Mouse (Mus musculus) cerebellum, postnatal 4 days (tissue): ENCODE measurements around the gene Hscb.
"Not testable (repeated sequence)": the region's sequence is repeated elsewhere in the genome, so short reads cannot be mapped to it uniquely, and the experiment has no call there.

ENCODE experiments used
- DNase-seq, 2 experiments: peaks; one replicate each; pipeline ENCODE4 v3.0.0; 2022; ENCODE audit warnings: low spot score in 2 of 2, mixed read lengths in 1 of 2

The Hscb gene

DNA sequence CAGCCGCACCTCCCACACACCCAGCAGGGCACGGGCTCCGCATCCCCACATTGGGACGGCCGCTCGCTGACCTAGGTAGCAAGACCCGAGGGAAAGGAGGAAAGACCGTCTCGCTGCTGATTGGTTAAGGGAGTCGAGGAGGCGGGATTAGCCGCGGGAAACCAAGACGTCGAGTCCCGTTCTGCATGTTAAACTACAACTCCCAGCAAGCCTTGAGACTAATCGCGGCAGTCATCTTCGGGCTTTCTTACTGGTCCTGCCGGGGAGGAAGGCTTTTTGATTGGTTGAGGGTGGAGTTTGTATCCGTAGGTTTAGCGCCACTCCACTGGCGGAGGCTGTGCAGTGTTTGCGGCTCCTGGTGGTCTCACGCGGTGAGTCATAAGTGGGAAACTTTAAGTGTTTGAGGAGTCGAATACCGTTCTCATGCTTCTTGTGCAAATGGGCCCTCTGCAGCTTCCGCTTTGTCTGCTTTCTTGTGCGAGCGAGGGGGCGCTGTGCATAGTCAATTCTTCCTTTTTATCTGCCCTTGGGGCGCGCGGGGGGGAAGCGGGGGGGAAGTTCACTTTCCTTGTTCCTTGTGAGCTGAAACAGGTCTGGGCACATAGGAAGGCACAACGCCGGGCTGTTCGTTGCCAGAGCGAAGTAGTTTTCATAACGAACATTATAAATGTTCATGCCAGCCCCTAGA, at the start of gene Hscb, which contains the start of gene Chek2:
Hscb (minus strand) TSS at position 100 of the 688 bp plus-strand sequence.
Chek2 (plus strand) TSS at position 302 of the 688 bp plus-strand sequence.
- peak; percentile 92 to 97 for DNase-seq

DNA sequence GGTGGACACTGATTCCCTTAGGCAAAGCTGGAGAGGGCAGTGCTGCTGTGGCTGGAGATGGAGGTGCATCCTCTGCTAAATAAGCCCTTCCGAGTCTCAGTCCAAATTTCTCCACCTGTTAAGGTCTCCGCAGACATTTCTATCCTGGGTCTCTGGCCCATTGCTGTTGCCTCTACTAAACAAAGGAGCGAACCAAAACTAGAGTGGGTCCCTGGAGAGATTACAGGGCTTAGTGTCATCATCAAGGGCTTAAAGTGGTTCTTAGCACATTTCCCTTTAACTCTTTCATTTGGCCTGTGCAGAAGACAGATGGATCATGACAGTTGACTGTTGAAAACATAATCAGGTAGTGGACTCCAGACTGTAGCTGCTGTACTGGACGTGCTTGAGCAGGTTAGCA, 49.0 kb upstream of the Hscb start:
- DNase-seq = no peak

DNA sequence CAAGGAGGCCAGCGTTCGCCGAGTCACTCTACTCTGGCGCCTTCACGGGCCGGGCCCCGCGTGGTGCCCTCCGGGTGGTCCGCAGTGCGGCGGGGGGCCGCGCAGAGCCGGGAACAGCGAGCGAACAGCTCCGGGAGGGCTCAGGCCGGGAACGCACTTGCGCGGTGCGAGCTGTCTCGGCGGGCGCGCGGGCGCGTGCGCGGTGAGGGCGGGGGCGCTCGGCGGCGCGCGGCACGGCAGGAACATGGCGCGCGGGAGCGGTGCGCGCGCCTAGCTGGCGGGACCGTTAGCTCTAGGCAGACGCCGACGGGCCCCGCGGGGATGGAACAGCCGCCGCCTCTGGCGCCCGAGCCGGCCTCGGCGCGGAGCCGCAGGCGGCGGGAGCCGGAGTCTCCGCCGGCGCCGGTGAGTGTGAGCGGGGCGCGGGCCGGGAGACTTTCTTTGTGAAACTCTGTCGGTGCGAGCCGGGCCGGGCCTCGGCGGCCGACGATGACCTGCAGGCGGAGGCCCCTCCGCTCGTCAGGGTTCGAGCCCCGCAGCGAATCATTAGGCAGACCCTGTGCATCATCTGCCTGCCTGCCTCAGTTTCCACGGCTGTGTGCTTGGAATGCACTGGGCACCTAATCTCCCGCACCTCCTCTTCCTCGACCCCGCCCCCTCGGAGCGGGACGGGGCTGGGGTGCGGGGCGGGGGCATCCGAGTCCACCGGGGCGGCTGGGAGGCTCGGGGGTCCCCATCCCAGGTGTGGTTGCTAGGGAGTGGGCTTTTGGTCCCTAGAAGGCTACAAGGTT, 40.2 kb upstream of the Hscb start, which contains the start of gene Ttc28:
Ttc28 (plus strand) TSS at position 220 of the 791 bp plus-strand sequence.
- peak; percentile 79 to 91 for DNase-seq

DNA sequence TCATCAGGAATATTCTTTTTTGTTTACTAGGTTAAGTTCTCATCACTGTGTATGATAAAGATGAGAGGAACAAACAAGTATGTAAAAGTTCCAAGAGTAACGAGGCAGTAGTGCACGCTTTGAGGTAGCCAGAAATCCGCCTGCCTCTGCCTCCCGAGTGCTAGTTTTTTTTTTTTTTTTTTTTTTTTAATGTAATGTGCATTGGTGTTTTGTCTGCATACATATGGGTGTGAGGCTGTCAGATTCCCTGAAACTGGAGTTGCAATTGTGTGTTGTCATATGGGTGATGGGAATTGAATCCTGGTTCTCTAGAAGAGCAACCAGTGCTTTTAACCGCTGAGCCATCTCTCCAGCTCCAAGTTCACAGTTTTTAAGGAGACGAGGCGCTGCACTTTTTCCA, 39.5 kb upstream of the Hscb start:
- DNase-seq = no peak

DNA sequence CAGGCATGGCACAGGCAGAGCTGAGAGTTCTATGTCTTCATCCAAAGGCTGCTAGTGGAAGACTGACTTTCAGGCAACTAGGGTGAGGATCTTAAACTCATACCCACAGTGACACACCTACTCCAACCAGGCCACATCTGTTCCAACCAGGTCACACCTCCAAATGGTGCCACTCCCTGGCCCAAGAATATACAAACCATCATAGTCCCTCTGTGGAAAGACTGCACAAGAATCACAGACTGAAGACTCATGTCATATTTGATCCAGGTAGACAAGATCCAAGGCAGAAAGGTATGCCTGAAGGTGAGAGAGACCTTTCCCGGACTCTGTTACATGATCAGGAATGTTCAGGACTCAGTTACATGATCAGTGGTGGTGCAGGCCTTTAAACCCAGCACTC, 38.9 kb upstream of the Hscb start:
- not testable (repeated sequence) for DNase-seq

DNA sequence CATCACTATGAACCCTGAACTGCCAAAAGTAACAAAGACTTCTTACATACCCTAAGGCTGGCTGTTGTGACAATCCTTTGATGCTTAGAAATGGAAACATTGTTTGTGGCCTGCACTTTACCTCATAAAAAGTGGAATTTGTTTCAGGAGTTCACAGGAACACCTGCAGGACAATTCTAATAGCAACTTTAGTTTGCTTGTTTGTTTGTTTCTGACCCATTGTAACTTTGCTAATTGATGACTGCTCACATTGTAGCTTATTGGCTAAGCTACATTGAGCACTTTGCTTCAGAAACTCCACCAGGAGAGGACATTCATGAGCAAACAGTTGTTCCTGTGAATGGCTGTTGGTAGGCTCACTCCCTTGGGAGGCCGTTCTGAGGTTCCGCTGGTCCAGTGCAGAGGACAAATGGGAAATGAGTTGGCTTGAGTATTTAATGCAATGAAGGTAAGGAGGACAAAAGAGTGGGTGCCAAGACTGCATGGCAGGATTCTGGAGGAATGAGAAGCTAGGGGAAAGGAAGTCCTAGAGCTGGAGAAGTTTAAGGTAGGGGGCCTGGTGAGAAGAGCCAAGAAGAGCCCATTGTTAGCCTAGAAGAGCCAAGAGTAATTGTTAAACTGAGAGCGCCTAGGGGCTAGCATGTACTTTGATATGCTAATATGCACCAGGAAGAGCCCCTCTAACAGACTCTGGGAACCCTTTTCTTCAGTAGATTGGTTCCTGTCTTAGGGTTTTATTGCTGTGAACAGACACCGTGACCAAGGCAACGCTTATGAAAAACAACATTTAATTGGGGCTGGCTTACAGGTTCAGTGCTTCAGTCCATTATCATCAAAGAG, 38.3 kb upstream of the Hscb start:
- no peak for DNase-seq

DNA sequence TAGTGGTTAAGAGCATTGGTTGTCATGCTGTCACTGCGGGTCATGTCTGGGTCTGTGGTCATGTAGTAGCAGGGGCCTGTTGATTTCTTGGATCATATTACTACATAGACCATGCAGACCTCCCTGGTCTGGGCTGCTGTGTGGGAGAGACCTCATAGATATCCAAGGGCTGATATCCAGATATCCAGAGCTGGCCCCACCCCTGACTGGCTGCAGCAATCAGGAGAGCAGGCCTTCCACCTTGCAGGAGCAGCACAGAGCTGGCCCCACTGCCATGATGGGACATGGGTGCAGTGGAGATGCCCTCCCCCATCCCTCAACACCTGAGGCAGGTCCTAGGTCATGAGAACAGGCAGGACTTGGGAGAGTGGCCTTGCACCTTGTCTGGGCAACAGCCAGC, 35.7 kb upstream of the Hscb start:
- no peak for DNase-seq

DNA sequence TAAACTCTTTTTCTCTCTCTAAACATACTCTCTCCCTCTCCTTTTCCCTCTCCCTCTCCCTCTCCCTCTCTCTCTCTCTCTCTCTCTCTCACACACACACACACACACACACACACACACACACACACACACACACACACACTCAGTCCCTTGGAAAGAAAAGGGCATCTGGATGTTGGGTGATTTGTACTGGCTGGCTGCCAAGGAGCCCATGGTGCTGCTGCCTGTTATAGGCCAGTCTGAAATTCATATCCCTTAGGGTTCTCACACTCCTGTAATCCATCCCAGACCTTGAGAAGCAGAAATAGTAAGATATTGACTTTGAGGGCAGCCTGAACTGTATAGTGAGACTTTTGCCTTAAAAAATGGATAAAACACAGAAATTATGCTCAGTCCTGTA, 35.1 kb upstream of the Hscb start:
- peak in 1 of 2 experiments; percentile 44 for DNase-seq

DNA sequence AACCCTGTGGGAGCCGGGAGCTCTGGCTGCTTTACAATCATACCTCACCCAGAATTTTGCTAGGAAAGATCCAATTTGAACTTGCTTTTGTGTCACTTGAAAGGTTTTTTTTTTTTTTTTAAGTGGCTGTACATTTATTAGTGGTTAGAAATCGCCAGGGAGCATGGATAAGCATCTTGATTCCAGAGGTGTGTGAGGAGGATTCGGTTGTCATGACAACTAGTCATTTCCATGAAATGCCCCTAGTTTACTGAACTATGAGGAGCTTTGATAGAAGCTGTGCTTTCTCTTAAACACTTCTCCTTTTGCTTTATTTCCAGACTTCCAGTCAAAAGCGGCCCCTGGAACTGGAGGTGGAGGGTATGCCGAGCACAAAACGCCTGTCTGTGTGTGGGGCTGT, 33.6 kb upstream of the Hscb start:
- no peak for DNase-seq

DNA sequence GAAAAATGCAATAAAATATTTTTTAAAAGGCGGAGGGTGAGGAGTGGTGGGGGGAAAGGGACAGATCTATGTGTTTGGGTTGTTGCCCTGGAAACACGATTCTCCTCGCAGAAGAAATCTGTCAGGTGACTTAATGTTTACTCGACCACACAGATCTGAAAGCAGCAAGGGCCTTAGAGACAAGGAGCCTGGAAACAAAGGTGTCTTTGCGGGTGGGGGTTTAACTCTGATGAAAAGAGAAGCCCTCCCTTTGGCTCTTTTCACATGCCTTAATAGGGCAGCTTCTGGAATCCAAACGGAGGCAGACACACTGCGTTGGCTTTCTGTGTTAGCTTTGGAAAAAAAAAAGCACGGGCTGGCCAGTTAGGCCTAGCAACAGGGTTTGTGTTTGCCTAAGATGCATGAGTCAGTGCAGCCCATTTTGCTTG, 29.7 kb upstream of the Hscb start:
- no peak for DNase-seq

DNA sequence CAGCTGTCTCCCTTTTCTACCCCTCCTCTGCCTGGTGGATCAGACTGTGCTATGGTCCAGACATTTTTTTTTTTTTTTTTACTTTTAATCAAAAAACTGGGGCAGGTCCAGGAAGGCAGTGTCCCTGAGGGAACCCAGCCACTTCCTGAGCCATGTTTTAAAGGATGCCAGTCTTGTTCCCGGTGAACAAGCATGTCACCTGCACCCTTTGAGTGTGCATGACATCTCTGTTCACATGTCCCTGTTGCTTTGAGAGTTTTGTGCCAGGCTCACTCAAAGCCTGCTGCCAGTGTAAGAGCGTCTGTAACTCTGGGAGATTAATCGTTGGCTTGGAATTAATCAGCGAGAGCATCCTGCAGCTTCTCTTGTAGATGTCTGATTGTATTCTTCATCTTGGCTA, 28.9 kb upstream of the Hscb start:
- no peak for DNase-seq

DNA sequence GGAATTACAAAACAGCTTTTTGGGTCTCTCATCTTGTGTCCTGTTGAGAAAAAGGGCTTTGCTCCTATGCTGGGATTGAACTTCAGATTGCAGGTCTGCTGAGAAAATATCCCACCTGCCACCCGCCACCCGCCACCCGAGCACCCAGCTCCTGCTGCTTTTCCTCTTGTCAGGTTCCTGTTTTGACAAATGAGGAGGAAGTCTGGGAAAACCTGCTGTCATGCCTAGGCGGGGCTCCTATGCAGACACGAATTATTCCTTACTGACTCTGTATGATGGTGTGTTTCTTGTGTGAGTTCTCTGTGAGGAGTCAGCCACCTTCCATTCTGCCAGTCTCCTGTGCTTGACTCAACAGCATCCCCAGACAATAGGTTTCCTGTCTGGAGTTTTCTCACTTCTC, 20.9 kb upstream of the Hscb start:
- DNase-seq = no peak

DNA sequence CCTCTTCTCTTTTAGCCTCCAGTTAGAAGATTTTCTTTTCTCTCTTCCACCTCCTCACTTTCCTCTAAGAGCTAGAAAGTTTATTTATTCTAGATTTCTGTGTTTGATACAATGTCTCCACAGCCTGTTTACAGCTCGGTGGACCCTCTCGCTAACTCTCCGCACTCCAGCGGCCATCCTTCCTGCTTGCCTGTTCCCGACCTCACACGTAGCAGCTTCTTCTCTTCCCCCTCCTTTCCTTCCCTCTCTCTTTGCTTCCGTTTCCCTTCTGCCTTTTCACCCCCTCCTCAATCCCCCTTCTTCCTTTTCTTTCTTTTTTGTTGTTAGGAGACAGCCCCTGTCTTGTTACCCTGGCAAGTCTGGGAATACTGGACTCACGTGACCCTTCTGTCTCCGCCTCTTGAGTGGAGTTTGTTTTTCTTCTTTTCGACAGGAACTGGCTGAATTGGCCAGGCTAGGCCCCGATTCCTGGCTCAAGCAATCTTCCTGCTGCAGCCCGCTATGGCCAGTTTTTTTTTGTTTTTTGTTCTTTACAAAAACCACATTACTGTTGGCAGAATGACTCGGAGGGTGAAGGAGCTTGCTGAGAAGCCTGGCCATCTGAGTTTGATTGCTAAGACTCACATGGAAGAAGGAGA, 19.6 kb upstream of the Hscb start:
- DNase-seq = no peak

DNA sequence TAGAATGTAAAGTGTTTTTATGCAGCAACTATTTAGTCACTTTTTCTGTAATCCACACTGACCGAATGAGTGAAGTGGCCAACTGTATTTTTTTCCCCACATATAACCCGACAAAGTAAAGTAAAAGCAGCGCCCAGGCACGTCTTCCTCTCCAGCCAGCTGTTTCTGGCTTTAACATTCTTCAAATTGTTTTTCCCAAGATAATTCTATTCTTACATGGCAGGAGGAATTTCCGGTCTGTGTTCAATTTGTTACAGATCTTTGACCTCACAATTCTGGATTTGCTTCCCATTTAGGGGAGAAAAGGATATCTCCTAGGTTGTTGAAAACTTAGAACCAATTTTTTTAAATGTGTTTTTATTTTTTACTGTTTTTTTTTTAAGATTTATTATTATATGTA, 17.5 kb upstream of the Hscb start:
- DNase-seq = no peak

DNA sequence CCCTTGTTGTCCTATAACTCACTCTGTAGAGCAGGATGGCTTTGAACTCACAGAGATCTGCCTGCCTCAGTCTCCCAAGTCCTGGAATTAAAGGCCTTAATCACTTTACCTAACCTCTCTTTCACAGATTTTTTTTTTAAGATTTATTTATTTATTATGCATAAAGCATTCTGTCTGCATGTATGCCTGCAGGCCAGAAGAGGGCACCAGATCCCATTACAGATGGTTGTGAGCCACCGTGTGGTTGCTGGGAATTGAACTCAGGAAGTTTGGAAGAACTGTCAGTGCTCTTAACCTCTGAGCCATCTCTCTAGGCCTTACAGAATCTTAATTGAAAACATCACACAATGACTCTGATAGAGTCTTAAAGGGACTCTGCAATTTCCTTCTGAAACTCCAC, 13.4 kb upstream of the Hscb start:
- no peak for DNase-seq

DNA sequence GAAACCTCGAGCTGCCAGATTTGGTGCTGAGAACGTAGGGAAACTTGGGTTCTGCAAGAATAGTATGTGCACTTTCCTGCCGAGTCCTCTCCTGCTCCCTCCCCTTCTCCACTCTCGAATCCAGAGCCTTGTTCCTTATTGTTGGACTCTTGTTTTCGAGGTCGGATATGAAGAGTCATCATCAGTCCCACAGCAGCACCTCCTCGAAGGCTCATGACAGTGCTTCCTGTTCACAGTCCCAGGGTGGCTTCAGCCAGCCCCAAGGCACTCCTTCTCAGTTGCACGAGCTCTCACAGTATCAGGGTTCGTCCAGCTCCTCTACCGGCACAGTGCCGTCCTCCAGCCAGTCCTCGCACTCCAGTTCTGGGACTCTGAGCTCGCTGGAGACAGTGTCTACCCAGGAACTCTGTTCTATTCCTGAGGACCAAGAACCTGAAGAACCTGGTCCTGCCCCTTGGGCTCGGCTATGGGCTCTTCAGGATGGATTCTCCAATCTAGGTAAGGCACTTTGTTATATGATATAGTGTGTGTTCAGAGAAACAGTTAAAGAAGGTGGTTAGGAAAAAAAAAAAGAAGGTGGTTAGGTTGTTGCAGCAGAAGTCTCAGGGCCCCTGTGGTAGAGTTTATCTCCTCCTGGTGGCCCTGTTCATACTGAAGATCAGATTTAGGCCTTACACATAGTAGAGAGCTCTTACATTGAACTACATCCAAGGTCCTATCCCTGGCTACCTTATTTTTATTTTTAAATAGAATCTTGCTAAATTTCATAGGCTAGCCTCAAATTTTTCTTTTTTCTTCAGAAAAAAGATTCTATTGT, 1.7 kb upstream of the Hscb start:
- DNase-seq = no peak

DNA sequence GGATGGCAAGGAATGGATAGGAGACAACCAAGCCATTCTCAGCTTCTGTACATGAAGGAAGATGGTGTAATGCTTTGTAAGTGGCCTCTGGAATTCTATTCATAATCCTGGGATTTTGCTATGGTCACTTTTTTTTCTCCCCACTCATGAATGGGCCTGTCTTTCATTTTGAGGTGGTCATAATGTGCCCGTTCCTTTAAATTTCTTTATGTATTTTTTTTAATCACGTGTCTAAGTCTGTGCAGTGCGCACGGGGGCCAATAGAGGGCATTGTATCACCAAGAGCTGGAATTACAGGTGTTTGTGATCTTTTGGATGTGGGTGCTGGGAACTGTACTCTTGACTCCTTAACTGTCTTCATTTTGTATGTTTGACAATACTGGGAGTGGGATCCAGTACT, 888 bp upstream of the Hscb start:
- DNase-seq = peak in 1 of 2 experiments; percentile 40

DNA sequence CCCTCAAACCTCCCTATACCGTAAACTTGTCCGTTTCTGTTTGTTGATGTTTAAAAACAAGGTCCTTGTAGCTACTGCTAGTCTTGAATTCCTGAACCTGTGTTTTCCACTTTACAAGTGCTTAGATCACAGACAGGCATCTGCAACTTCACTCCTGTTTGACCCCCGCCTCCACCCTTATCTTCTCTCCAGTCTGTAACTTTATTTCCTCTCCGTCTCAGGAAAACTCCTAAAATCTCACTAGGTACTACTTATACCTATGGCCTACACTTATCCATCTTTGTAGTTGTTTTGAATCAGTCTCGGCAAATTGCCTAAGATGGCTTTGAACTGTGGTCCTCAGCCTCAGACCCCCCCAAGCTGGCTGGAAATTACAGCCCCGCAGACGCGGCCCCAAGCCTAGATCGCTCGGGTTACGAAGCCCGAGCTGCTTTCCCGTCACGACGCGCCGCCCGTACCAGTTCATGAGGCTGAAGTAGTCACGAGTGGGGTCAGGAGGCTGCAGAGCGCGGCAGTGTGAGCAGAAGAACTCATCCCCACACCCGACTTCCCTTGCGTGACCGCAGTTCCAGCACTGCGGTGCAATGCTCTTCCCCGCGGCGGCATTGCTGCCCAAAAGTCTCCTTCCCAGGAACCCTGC, 419 bp downstream of the Hscb start:
- DNase-seq = no peak

DNA sequence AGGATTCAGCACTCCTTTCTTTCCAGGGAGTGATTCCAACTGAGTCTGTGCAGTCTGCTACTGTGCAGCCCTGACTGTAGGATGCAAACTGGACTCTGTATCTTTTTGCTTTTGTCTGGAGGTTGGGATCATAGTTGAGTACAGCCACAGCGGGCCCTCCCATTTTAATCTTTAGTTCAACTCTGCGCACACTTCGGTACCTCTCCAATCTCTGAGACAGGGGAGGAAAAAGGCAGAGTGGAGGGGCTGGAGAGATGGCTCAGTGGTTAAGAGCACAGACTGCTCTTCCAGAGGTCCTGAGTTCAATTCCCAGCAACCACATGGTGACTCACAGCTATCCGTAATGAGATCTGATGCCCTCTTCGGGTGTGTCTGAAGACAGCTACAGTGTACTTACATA, 1.6 kb downstream of the Hscb start:
- DNase-seq = not testable (repeated sequence)

DNA sequence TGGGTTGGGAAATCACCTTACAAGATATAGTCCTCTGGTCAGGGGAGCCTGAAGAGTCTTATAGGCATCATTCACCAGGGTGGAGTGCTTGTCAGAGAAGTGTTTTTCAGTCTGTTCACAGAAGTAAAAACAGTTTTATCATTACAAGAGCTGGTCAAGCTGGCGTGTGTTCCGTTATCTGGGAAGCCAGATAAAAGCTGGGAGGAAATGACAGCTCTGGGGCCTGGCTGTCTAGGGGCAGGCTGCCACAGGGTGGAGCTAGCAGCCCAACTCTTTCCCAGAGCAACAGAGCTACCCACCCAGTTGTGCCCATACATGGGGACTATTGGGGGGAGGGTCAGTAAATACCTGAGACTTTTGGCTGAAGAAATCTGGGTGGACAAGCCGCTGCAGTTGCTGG, 3.6 kb downstream of the Hscb start:
- DNase-seq = peak in 1 of 2 experiments; percentile 50
